Mouse (Mus musculus): ENCODE data around the gene Gtf3a. TPM values are rescaled to one million over a fixed set of nuclear protein-coding genes. Genes with fewer than 3 reads are reported as not detected.

Gene Gtf3a
- polyA plus RNA-seq (2011; ENCODE audit: insufficient read depth, insufficient read length, low read depth, missing spikeins) = 75.9 and 80.6 TPM in 2 replicates

GRCm38 (mm10) chr5:146948508-146949088 lies at the start of gene Gtf3a:
TSS of gene Gtf3a (plus strand) at chr5:146948657.
- no peaks in the 10 kb centered on the region for H3K27me3 ChIP-seq (ENCODE audit: control insufficient read depth, insufficient read depth, low read length, poor library complexity, severe bottlenecking)
- peaks cover 32% of the 10 kb centered on the region for H3K36me3 ChIP-seq (ENCODE audit: control insufficient read depth, insufficient read depth, low read length, poor library complexity, severe bottlenecking)
- no peak for TF ChIP-seq EP300 (IDR thresholded peaks at IDR 0.05; ENCODE audit: insufficient read depth, low read depth, low read length)
- TF ChIP-seq POLR2A (IDR thresholded peaks at IDR 0.05; ENCODE audit: insufficient read depth, low read length) = peak; percentile 72
- H3K9me3 ChIP-seq (replicated peaks; ENCODE audit: control insufficient read depth, insufficient read depth, low read length, poor library complexity, severe bottlenecking) = no peaks in the 10 kb centered on the region
- H3K4me3 ChIP-seq (ENCODE audit: low read depth, low read length) = peak within 1 kb of the TSS; percentile 94
- H3K27ac ChIP-seq (ENCODE audit: insufficient read depth, low read length) = peak within 1 kb of the TSS; percentile 95
- peaks cover 4% of the 10 kb centered on the region for H3K4me1 ChIP-seq (ENCODE audit: control insufficient read depth, insufficient read depth, low read length)
- peak within 1 kb of the TSS; percentile 78 for H3K9ac ChIP-seq (ENCODE audit: low read depth, poor library complexity, severe bottlenecking)

DNA sequence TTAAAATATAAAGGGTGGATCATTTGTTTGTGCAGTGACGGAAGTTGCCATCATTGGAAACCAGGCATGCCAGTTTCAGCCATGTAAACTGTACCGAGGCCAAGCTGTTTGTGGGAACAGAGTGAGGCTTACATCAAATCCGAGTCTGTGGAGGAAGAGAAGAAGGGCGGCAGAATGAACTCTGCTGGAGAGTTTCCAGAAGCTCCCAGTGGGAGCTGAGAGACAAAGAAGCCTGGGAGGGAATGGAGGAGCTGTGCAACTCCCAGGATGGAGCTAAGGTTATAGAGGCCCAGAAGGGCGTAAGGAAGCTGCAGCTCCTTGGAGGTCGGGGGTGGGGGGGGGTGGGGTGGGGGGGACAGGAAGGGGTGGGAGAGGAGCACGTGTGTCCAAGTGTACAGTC lies 48.1 kb upstream of the Gtf3a start:
- H3K27me3 ChIP-seq (ENCODE audit: control insufficient read depth, insufficient read depth, low read length, poor library complexity, severe bottlenecking) = no peaks in the 10 kb centered on the region
- no peak overlapping the region for H3K4me3 ChIP-seq (ENCODE audit: low read depth, low read length)
- no peak overlapping the region for H3K27ac ChIP-seq (ENCODE audit: insufficient read depth, low read length)
- peaks cover 2% of the 10 kb centered on the region for H3K4me1 ChIP-seq (ENCODE audit: control insufficient read depth, insufficient read depth, low read length)
- no peaks in the 10 kb centered on the region for H3K36me3 ChIP-seq (ENCODE audit: control insufficient read depth, insufficient read depth, low read length, poor library complexity, severe bottlenecking)
- no peak overlapping the region for H3K9ac ChIP-seq (ENCODE audit: low read depth, poor library complexity, severe bottlenecking)
- H3K9me3 ChIP-seq (replicated peaks; ENCODE audit: control insufficient read depth, insufficient read depth, low read length, poor library complexity, severe bottlenecking) = no peaks in the 10 kb centered on the region
- TF ChIP-seq CTCF (IDR thresholded peaks at IDR 0.05; ENCODE audit: low read depth, low read length) (no peak), EP300 (IDR thresholded peaks at IDR 0.05; ENCODE audit: insufficient read depth, low read depth, low read length) (no peak), POLR2A (IDR thresholded peaks at IDR 0.05; ENCODE audit: insufficient read depth, low read length) (no peak)

GRCm38 (mm10) chr5:146901501-146901900 lies 47.0 kb upstream of the Gtf3a start:
- TF ChIP-seq EP300 (IDR thresholded peaks at IDR 0.05; ENCODE audit: insufficient read depth, low read depth, low read length) (no peak), CTCF (IDR thresholded peaks at IDR 0.05; ENCODE audit: low read depth, low read length) (no peak), POLR2A (IDR thresholded peaks at IDR 0.05; ENCODE audit: insufficient read depth, low read length) (no peak)

GRCm38 (mm10) chr5:146904404-146904803 lies 44.1 kb upstream of the Gtf3a start:
- no peak overlapping the region for H3K9ac ChIP-seq (ENCODE audit: low read depth, poor library complexity, severe bottlenecking)
- no peak for TF ChIP-seq POLR2A (IDR thresholded peaks at IDR 0.05; ENCODE audit: insufficient read depth, low read length)
- TF ChIP-seq EP300 (IDR thresholded peaks at IDR 0.05; ENCODE audit: insufficient read depth, low read depth, low read length) = no peak
- no peaks in the 10 kb centered on the region for H3K27me3 ChIP-seq (ENCODE audit: control insufficient read depth, insufficient read depth, low read length, poor library complexity, severe bottlenecking)
- no peaks in the 10 kb centered on the region for H3K36me3 ChIP-seq (ENCODE audit: control insufficient read depth, insufficient read depth, low read length, poor library complexity, severe bottlenecking)
- peaks cover 4% of the 10 kb centered on the region for H3K4me1 ChIP-seq (ENCODE audit: control insufficient read depth, insufficient read depth, low read length)
- no peak overlapping the region for H3K27ac ChIP-seq (ENCODE audit: insufficient read depth, low read length)
- no peaks in the 10 kb centered on the region for H3K9me3 ChIP-seq (replicated peaks; ENCODE audit: control insufficient read depth, insufficient read depth, low read length, poor library complexity, severe bottlenecking)
- no peak overlapping the region for H3K4me3 ChIP-seq (ENCODE audit: low read depth, low read length)

More at GRCm38 (mm10) chr5:146901501-146901900, 47.0 kb upstream of the Gtf3a start:
- H3K4me1 ChIP-seq (ENCODE audit: control insufficient read depth, insufficient read depth, low read length) = peaks cover 2% of the 10 kb centered on the region
- no peaks in the 10 kb centered on the region for H3K27me3 ChIP-seq (ENCODE audit: control insufficient read depth, insufficient read depth, low read length, poor library complexity, severe bottlenecking)
- H3K4me3 ChIP-seq (ENCODE audit: low read depth, low read length) = no peak overlapping the region
- no peak overlapping the region for H3K9ac ChIP-seq (ENCODE audit: low read depth, poor library complexity, severe bottlenecking)
- H3K36me3 ChIP-seq (ENCODE audit: control insufficient read depth, insufficient read depth, low read length, poor library complexity, severe bottlenecking) = no peaks in the 10 kb centered on the region
- H3K9me3 ChIP-seq (replicated peaks; ENCODE audit: control insufficient read depth, insufficient read depth, low read length, poor library complexity, severe bottlenecking) = no peaks in the 10 kb centered on the region
- no peak overlapping the region for H3K27ac ChIP-seq (ENCODE audit: insufficient read depth, low read length)

- peaks cover 4% of the 10 kb centered on the region for H3K4me1 ChIP-seq (ENCODE audit: control insufficient read depth, insufficient read depth, low read length)
- H3K27me3 ChIP-seq (ENCODE audit: control insufficient read depth, insufficient read depth, low read length, poor library complexity, severe bottlenecking) = no peaks in the 10 kb centered on the region
- H3K9me3 ChIP-seq (replicated peaks; ENCODE audit: control insufficient read depth, insufficient read depth, low read length, poor library complexity, severe bottlenecking) = no peaks in the 10 kb centered on the region
- no peak overlapping the region for H3K9ac ChIP-seq (ENCODE audit: low read depth, poor library complexity, severe bottlenecking)
- no peaks in the 10 kb centered on the region for H3K36me3 ChIP-seq (ENCODE audit: control insufficient read depth, insufficient read depth, low read length, poor library complexity, severe bottlenecking)
- H3K27ac ChIP-seq (ENCODE audit: insufficient read depth, low read length) = no peak overlapping the region
- TF ChIP-seq EP300 (IDR thresholded peaks at IDR 0.05; ENCODE audit: insufficient read depth, low read depth, low read length) (no peak), POLR2A (IDR thresholded peaks at IDR 0.05; ENCODE audit: insufficient read depth, low read length) (no peak), CTCF (IDR thresholded peaks at IDR 0.05; ENCODE audit: low read depth, low read length) (peak; percentile 77)
- H3K4me3 ChIP-seq (ENCODE audit: low read depth, low read length) = peak overlapping the region; percentile 8; the same call in 1 of the 2 replicates
Measured at GRCm38 (mm10) chr5:146905486-146906172, 42.8 kb upstream of the Gtf3a start.

GRCm38 (mm10) chr5:146907533-146907932 lies 40.9 kb upstream of the Gtf3a start:
- no peaks in the 10 kb centered on the region for H3K27me3 ChIP-seq (ENCODE audit: control insufficient read depth, insufficient read depth, low read length, poor library complexity, severe bottlenecking)
- no peak overlapping the region for H3K9ac ChIP-seq (ENCODE audit: low read depth, poor library complexity, severe bottlenecking)
- H3K9me3 ChIP-seq (replicated peaks; ENCODE audit: control insufficient read depth, insufficient read depth, low read length, poor library complexity, severe bottlenecking) = no peaks in the 10 kb centered on the region
- no peak overlapping the region for H3K27ac ChIP-seq (ENCODE audit: insufficient read depth, low read length)
- no peak overlapping the region for H3K4me3 ChIP-seq (ENCODE audit: low read depth, low read length)
- no peaks in the 10 kb centered on the region for H3K36me3 ChIP-seq (ENCODE audit: control insufficient read depth, insufficient read depth, low read length, poor library complexity, severe bottlenecking)
- H3K4me1 ChIP-seq (ENCODE audit: control insufficient read depth, insufficient read depth, low read length) = peaks cover 8% of the 10 kb centered on the region
- no peak for TF ChIP-seq POLR2A (IDR thresholded peaks at IDR 0.05; ENCODE audit: insufficient read depth, low read length)
- TF ChIP-seq CTCF (IDR thresholded peaks at IDR 0.05; ENCODE audit: low read depth, low read length) = no peak
- TF ChIP-seq EP300 (IDR thresholded peaks at IDR 0.05; ENCODE audit: insufficient read depth, low read depth, low read length) = 0 out of 2 replicates have a peak, but pooled peaks have one; percentile 31
